Mouse (Mus musculus) CD4-positive helper T cell, adult 2 months (primary cell): ENCODE measurements at regions not wholly inside any gene's neighbourhood (a gene's known extent, or its start where the extent isn't known, plus 50 kb on each side); places are given as distances from the start of the nearest gene placed in this dataset.

Experiments
- DNase-seq: peaks from one replicate; pipeline ENCODE4 v3.0.0-alpha.2; 2012; ENCODE audit warnings: low read depth, missing footprints, low spot score

DNA sequence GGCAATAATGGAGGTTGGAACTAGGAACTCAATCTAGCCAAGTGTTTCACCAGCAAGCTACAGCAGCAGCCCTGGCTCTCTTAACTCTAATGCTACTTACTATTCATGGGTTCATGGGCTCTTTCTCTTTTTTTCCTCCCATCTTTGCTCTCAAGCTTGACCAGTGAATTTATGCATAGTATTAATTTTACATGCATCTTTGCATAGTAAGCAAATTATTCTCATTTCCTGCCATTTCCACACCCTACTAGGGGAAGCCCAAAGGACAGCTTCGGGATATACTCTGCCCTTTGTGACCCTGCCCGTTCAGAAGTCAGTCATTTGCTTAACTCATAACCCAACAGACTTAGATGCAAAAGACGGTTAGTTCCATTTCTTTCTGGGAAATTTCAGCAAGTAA, 153.2 kb downstream of the Qrsl1 start:
- no peak for DNase-seq

DNA sequence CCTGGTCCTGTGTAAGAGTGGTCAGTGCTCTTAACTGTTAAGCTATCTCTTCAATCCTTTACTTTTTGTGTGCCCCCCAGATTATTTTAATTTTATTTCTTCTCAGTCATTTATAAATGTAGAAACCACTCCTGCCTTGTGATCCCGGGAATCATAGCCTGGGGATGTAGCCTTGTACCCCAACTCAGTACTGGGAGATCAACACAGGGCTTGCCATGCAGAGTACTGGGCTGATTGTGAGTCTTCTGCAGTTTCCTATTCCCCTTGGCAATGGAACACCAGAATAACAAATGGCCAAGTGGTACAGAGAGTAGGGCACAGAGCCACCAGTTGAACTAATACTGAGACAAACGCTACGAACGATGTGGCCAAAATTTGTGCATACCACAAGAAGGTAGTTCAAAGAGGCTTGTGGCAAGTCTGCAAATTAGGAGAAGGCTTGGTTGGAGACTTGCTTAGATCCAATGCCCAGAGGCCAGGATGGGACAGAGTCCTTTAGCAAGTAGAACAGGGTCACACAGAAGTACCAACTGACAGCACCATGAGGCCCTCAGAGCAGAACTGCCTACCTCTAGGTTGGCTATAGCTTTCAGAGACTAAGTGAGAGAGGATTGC, 151.9 kb downstream of the Qrsl1 start:
- DNase-seq, result no peak

DNA sequence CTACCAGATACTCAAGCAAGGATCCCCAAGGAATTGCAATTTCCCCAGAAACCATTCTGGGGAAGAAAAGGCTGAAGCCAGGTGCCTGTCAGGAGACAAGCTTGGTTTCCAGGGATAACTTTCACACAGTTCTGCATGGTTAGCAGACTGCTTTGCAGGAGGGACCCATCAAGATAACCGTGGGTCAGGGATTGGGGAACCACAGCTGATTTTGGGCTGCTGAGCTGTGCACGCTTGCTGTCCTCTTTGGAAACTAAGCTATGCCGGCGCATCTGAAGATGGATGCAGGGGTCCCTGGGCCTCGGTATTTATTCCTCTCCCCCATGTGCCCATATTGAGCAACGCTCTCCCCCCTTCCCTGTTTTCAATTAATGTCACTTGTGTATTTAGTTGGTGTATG, 151.1 kb downstream of the Qrsl1 start:
- DNase-seq, result no peak

DNA sequence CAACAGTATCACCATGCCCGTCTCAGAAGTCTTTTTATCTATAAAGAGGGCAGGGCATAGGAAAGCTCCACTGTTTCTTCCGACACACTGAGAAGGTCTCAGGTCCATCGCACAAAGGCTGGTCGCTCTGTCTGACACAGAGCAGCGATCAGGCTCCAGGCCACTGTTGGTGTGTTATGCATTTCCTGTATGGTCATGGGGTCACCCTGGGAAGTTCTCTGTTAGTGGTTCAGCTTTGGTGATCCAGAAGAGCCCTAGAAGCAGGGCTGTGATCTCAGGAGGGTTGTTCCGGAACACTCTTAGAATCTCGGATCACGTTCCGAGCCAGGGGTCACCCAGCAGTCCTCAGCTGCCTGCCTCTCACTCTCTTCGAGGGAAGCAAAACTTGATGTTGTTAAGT, 150.7 kb downstream of the Qrsl1 start:
- DNase-seq, result no peak

DNA sequence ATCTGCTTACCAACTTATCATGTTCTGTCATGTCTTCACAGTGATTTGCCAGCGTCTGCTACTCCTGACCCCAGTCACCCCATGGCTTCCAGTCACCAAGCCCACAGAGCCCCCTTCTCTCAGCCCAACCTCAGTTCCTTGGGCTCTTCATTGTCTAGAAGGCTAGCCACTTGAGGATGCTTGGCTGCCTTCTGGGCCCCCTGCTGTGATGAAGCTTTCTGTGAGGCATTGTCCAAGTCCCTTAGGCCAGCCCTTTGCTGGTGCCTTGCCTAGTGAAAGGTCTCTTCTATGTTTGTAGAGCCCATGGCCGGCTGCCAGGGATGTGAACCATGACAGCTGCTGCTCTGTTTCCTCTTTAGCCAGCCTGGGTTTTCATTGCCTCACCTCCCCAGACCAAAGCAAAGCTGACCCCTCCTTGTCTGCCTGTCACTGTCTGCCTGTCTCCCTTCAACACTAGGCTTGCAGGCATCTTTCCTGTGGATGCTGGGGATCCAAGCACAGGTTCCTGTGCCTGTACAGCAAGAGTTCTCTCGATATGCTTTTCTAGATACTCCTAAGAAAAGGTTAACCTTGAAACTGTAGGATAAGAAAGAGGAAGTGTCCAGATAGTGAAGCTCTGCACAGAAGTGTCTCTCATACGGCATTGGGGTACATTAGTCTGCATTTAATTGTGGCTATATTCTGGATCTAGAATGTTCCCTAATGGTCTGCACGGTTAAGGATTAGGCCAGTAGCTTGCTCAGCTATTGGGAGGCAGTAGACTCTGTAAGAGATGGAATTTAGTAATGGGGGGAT, 149.5 kb downstream of the Qrsl1 start:
- no peak for DNase-seq

DNA sequence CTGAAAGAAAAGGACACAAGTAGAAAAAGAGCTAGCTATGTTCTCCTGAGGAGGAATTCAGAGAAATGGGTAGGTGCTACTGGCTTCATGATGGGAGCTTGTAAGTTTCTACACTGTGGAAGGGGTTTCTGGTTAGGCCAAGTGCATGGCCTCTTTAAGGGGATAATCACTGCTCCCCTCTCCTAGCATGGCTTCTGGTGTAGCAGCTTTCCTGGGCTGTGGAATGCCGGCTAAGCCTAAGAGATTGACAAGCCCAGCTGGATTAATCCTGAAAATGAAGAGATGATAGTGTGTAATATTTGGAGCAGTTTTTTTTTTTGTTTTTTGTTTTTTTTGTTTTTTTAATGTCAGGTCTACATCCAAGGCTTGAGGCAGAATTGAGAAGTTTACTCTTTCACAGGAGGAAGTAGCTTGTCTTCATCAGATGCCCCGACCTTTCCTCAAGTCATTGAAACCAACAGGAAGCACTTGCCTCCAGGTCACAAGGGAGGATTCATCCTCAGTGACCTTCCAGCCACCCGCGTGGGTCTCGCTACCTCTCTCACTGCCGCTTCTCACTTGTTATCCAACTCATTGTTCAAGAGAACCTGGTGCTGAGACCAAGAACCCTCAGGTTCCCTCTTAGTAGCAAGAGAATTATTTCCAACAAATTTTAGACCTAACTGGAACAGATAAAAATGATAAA, 144.5 kb downstream of the Qrsl1 start:
- no peak for DNase-seq

DNA sequence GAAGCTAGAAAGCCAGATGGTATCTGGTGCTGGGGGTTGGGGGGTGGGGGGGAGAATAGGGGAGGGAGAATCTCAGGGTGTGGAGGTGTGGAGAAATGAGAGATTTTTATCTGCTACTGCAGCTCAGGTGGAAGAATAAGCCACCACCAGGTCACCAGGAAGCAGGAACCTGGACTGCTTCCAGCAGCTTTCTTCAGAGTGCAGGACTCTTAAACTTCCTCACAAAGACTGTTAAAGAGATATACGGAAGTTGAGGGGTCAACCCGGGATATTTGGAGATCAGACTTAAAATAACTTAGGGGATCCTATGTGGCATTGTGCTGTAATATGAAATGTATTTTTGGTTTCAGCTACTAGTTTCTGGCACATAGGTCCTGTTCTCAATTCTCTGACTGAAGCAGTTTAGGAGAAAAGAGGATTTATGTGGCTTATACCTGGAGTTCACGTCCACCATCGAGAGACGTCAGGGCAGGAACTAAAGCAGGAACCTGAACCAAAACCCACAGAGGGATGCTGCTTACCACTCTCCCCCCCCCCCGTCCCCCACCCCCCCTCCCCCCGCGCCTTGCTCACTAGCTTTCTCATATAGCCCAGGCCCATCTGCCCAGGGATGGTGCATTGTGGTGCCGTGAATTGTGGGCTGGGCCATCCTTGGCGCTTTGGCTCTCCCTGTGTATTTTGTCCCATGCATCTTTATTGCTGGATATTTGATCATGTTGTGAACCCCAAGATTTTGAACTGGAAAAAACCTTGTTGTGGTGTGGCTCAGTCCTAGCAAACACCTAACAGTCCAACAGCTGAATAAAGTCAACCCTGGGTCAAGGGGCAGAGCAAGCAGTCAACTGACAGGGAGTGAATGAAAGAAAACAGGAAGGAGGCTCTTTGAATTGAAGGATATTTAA, 143.2 kb downstream of the Qrsl1 start:
- DNase-seq, result peak; percentile 9

DNA sequence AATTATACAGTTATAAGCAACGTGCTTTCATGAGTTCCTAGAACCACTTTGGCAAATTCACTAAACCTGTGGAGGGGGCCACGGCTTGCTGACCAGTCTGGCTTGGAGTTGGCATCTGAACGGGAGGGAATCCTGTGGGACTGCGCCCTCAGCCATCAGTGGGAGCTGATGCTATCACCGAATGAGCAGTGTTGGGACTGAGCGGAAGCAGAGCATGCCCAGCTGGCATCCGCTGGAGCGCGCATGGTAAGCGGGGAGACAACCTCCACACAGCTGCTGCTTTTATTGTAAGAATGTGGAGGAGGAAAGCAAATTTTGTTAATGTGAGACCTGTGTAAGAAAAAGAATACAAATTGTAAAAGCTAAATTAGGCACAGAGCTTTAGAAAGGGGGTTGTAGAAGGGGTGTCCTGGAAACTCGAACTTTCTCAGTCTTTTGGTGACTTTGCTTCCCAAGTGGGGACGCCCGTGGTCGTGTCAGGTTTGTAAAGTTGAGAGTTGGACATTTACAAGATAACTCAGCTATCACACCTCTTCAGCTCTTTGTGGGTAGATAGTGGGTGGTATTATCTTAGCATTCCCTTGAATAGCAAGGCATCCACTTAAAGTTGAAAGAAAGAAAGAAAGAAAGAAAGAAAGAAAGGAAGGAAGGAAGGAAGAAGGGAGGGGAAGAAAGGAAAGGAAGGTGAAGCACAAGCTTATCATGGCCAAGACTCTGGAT, 142.2 kb downstream of the Qrsl1 start:
- DNase-seq, result no peak

DNA sequence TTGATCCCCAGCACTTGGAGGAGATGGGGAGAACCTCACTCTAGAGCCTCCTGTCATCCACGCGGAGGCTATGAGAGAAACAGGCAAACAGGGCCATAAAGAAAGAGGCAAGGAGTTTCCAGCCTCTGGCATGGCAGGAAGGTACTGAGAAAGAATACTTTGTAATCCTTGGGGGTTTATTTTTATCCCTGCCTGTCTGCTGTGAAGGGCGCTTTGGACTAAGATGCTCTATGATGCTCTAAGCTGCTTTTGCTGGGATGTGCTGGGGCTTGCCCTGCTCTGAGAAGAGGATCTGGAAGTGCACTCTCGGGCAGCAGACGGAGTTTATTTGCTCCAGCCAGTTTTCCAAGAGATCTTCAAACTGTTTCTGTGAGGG, 141.7 kb downstream of the Qrsl1 start:
- DNase-seq, result no peak

DNA sequence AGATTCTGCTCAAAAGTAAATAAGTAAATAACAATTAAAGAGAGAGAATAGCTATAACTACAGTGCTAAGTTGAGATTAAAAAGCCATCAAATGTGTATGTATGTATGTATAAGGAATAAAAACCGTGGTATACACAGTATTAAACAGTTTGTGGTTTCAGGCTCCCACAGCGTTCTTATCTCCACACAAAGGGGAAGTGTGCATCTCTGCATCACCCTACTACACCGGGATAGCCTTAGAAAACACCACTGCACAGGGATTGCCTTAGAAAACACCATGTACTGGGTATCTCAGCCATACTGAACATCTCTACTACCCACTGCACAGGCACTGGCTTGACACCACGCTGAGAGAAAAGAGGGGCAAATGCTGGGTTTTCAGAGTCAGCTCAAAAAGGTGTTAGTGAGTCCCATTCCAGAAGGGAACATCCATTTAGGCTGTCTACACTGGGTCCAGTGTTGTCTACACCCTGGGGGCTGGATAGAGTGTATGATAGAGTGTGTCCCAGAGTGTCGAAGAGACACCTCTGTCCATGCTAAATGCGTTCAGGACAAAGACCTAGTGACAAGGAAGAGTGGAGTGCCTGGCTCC, 139.5 kb downstream of the Qrsl1 start:
- no peak for DNase-seq

DNA sequence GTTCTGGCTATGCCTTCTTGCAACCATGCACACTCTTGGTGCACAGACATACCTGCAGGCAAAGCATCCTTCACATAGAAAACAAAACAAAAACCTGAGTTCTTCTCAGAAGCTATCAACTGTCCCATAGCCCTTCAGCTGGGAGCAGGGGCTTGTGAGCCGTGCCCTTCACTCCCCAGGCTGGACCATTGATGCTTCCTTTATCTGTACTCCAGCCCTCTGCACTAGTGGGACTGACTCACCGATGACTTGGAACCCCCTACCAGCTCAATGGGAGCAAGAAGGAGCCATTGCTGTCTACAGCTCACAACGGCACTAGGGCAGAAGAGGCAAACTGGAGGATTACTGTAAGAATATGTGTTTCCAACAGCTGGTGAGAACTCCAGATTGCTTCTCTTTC, 137.0 kb downstream of the Qrsl1 start:
- DNase-seq, result no peak

DNA sequence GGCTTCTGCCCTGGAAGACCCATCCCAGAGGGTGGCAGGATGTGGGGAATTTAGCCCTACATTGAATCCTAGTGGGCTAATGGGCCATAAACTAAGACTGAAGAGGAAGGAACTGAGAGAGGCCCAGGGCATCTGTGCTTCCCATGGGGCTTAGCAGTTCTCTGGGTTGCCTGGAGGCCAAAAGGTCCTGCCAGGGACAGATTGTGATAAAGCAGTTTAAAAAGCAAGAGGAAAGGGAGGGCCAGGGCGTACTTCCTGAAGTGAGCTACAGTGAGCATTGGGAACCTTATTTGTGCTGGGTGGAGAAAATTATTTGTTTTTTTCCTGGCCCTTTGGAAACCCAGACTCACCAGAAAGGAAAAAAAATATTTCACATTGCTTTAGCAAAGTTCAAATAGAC, 136.3 kb downstream of the Qrsl1 start:
- DNase-seq, result no peak

DNA sequence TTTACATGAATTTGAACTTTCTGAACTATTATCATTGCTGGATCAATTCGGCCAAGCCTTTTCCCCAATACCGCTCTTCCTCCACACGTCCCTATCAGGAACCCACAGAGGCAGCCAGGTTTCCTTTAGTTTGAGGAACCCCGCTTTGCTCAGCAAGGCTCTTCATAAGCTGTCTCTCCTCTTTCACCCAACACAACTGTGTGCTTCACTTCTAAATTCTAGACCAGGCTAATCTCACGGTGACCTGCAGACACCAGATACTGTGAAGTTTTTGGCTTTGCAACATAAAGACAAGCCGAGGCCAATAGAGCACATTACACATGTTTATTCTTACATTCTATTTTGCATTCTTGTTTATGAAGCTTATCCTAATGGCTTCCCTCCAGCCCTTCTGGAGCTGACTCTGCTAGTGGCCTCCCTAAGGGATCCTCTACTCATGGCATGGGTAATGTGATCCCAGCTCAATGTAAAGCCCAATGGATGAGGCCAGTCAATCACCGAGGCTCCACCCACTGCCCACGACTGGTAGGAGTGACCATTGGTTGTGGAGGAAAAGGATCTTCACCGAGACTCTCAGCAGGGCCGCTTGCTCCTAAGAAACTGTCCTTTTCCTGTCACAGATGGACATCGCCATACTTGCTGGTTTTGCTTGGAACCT, 135.6 kb downstream of the Qrsl1 start:
- no peak for DNase-seq

DNA sequence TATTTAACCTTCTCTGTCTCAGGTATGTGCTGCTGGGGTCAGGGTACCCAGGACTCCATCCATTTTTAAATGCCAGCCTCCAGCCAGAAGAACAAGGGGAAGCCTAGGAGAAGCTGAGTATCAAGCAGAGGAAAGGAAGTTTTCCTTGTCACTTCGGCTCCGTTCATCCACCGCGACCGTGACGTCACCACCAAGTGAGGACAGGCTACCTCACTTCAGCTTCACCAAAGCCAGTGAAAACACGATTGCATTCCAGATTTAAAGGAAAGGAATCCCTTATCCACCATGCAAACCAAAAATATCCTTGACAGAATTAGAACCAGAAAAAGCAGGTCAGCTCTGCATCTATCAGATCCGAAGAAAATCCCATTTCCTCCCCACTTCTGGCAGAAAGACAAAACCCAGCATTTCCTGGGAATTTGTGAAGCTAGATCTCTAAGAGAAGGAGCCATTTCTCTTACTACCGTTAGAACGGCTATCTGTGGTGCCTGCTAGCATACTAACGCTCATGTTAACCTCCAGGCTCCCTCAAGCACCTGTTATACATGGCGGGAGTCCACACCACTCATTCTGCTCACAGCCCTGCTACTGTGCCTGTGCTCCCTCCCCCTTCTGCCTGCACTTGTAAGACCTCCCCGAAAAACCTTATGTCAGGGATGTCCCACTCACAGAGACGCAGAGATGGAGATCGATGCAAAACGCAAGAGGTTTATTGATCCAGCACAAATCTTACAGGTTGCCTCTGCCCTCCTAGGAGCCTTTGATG, 133.4 kb downstream of the Qrsl1 start:
- DNase-seq, result no peak

DNA sequence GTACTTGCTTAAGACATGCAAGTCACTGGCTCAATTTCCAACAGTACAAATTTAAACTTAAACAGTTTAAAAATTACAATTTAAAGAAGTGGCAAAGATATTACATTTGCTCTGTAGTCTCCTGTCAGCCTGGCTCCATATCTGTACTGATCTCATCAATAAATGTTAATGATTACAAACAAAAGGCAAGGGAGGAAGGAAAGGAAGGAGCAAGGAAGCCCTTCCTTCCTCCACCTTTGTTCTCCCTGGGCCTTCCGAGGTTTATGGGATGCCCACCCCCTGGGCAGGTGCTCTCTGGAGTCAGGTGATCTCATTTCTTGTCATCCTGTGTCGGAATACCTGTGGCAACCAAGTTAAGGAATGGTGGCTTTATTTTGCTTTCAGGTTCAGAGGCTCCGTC, 132.5 kb downstream of the Qrsl1 start:
- DNase-seq, result no peak

DNA sequence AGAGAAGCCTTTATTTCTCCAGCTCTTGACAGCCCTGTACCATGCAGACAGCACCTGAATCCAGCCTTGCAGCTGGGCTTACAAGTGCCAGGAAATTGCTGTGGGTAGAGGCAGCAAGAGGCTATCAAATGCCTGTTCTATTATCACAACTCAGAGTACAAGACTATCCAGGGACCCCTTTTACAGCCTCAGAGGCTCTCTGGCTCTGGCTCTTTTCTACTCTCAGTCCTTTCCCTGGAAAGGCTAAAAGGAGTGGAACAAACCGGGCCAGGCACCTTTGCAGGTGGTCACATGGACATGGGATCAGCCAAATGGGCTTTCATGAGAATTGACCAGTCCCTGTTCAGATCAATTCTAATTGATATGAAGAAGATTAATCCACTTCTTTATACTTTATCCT, 125.7 kb downstream of the Qrsl1 start:
- DNase-seq, result no peak

DNA sequence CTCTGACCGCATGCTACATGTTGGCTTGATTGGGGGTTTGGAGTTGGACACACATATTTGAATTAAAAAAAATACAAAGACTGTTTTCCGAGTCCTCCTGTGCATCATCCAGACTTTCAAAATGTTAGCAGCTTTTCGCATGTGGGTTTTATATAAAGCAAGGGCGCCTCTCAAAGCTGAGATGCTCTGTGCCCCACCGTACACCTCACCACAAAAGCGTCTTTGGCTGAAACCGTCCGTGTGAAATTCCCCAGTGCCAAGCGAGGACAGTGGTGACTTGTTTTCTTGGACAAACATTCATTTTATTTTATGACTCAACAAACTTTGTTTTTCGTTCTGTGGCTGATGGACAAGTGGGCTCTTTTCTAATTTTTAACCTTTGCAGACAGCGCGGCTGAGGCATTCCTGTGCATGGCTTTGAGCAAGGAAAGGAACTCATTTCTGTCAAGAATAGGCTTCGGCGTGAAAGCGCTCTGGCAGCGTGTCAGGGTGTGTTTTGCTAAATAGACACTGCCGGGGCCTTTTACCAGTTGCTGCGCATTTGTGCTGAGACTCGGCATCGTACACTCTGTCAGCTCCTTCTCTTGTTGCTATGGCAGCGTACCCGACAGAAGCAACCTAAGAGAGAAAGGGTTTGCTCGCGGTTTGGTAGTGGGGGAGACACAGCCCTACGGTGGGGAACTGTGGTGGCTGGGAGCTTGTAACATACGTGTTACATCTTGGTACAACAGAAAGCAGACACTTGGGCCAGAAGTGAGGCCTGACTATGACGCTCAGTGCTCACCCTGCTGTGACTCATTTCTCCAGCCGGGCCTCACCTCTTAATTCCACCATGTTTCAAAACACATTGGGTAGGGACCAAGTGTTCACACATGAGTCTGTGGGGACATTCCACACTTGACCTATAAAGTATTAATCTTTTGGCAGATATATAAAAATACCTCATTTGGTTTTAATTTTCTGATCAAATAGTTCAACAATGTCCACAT, 123.6 kb downstream of the Qrsl1 start:
- no peak for DNase-seq

DNA sequence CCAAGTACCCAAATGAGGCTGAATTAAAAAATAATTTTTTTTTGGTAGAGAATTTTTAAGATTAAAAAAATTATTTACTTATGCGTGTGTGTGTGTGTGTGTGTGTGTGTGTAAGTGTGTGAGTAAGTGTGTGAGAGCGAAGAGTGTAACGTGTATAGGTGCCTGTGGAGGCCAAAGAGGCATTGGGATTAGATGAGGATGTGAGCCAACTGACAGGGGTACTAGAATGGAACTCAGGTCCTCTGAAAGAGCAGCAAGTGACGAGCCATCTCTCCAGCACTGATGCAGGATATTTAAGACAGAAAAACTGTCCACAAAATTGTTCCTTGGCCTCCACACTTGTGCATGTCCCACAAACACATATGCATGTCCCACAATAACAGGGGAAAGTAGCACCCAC, 121.0 kb downstream of the Qrsl1 start:
- DNase-seq, result no peak
